Mouse (Mus musculus) midbrain, postnatal 0 days (tissue): Measurements from ENCODE around the gene Trmt1. TPM values are rescaled to one million over a fixed set of nuclear protein-coding genes. Genes with fewer than 3 reads are reported as not detected.

ENCODE experiments used
- ATAC-seq: fragments of 200-750 bp; cut with Nextera tagmentation; 2 replicates; pipeline ENCODE4 v1.8.0; 2017; ENCODE audit warnings: moderate number of reproducible peaks, mild to moderate bottlenecking, moderate TSS enrichment, moderate library complexity; ENCODE audit not compliant: low FRiP score
- DNase-seq: peaks from one replicate; pipeline ENCODE4 v3.0.0-alpha.2; 2015; ENCODE audit warnings: low spot score
- H3K27ac ChIP-seq: fragments of 300-500 bp; sonication (generic); 2 replicates; pipeline ENCODE4 v1.5.1; 2014; ENCODE audit warnings: low read depth, mild to moderate bottlenecking, low read length, mixed read lengths
- H3K27me3 ChIP-seq: fragments of 300-500 bp; sonication (generic); 2 replicates; pipeline ENCODE4 v1.6.1; 2014; ENCODE audit warnings: low read length, control low read depth, mixed read lengths; ENCODE audit not compliant: insufficient read depth
- H3K36me3 ChIP-seq: fragments of 300-500 bp; sonication (generic); 2 replicates; pipeline ENCODE4 v1.6.1; 2014; ENCODE audit warnings: low read length, control low read depth, mixed read lengths; ENCODE audit not compliant: insufficient read depth
- H3K4me1 ChIP-seq: fragments of 300-500 bp; sonication (generic); 2 replicates; pipeline ENCODE4 v1.6.1; 2014; ENCODE audit warnings: mild to moderate bottlenecking, control low read depth, antibody characterized with exemption, low read length, mixed read lengths; ENCODE audit not compliant: insufficient read depth
- H3K4me2 ChIP-seq: fragments of 300-500 bp; sonication (generic); 2 replicates; pipeline ENCODE4 v1.6.1; 2014; ENCODE audit warnings: low read depth, mild to moderate bottlenecking, low read length, mixed read lengths; ENCODE audit not compliant: poor library complexity, severe bottlenecking
- H3K4me3 ChIP-seq: fragments of 300-500 bp; sonication (generic); 2 replicates; pipeline ENCODE4 v1.5.1; 2014; ENCODE audit warnings: low read depth, mild to moderate bottlenecking, low read length, moderate library complexity
- H3K9ac ChIP-seq: fragments of 300-500 bp; sonication (generic); replicated peaks from 2 replicates; pipeline ENCODE4 v1.6.1; 2014; ENCODE audit warnings: mild to moderate bottlenecking, low read length, moderate library complexity, mixed read lengths; ENCODE audit not compliant: poor library complexity, severe bottlenecking
- H3K9me3 ChIP-seq: fragments of 300-500 bp; sonication (generic); 2 replicates; pipeline ENCODE4 v1.6.1; 2016; ENCODE audit warnings: low read length, control low read depth
- CTCF ChIP-seq: IDR thresholded peaks from 2 replicates; pipeline ENCODE4 v1.5.1; 2016; ENCODE audit warnings: antibody characterized with exemption, mild to moderate bottlenecking
- WGBS: fragments of 180-500 bp; shearing (Covaris S2); extraction: QIAGEN DNeasy Blood & Tissue Kit; methylation state at CpG from one replicate; pipeline ENCODE4 v1.1.7; 2014; 5-methylcytosine and 5-hydroxymethylcytosine counted together
- polyA plus RNA-seq: library from polyadenylated mRNA; unstranded; fragments of >200 nt; fragmentation: Nextera tagmentation; extraction: Ambion mirVana; gene quantifications from 2 replicates; pipeline ENCODE4 v1.2.1, GENCODE M21; 2015
- total RNA-seq: library from RNA; depleted of rRNA; stranded (reverse); fragments of >200 nt; gene quantifications from 2 replicates; pipeline ENCODE4 v1.2.3, GENCODE M21; 2014

The Trmt1 gene
- total and polyA plus RNA-seq, 2 experiments from 2014 or later = 74.2 to 99.5 TPM

DNA sequence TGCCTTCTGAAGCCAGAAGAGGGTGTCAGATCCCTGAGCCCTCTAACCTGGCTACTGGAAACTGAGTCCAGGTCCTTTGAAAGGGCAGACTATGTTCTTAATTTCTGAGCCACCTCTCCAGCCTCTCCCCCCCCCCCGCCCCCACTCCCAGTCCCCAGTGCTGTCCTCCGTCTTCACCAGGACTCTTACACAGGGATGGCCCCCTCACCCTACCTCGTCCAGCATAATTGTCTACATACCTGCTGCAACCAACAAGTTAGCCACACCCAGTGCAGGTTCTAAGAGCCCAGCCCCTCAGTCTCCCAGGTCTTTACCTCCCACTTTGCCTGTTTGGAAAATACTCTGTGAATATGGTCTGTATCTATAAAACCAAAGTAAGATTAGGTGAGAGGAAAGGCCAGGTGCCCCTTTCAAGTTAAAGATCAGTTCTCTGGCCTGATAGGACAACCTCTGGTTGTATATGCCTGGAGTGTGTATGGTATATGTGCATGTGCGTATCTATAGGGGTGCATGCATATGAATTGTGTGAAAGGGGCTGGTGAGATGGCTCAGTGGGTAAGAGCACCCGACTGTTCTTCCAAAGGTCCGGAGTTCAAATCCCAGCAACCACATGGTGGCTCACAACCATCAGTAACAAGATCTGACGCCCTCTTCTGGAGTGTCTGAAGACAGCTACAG, 45.4 kb upstream of the Trmt1 start:
- DNase-seq (no peak), ATAC-seq (no peak)
- no peaks in the 10 kb centered on the region for H3K27me3 ChIP-seq
- no peak overlapping the region for H3K4me3 ChIP-seq
- H3K9ac ChIP-seq = no peak overlapping the region
- no peaks in the 10 kb centered on the region for H3K4me1 ChIP-seq
- 0 out of 2 replicates have a peak, but pooled peaks cover 4% of the 10 kb centered on the region for H3K36me3 ChIP-seq
- no peak for TF ChIP-seq CTCF
- no peak overlapping the region for H3K4me2 ChIP-seq
- H3K9me3 ChIP-seq = no peaks in the 10 kb centered on the region
- 71% methylated on average over 6 of the region's 7 CpGs for WGBS
- H3K27ac ChIP-seq = no peak overlapping the region

DNA sequence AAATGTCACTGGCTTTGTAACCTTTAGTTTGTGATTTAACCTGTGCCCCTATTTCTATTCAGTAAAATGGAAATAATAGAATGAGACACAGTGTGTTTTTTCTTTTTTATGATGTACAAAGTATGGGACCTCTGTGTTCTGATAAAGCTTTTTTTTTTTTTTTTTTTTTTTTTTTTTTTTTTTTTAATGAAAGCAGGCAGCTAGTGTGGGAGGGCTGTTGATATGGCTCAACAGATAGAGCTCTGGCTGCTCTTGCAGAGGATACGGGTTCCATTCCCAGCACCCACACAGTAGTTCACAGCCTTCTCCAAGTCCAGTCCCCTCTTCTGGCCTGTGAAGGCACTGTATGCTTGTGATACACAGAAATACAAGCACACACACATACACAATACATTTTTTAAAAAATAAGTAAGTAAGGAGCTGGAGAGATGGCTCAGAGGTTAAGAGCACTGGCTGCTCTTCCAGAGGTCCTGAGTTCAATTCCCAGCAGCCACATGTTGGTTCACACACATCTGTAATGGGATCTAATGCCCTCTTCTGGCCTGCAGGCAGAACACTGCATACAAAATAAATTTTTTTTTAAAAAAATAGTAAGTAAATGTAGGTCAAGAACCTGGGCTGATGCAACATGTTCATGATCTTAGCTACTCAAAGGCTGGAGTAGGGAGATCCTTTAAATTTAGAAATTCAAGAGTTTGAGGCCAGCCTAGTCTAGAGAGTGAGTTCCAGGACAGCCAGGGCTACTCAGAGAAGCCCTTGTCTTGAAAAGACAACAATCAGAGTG, 44.3 kb upstream of the Trmt1 start:
- DNase-seq (no peak), ATAC-seq (no peak)
- H3K4me1 ChIP-seq = no peaks in the 10 kb centered on the region
- WGBS = 83% methylated on average over 1 of the region's 1 CpGs
- no peaks in the 10 kb centered on the region for H3K27me3 ChIP-seq
- peak; percentile 27; the same call in 1 of the 2 replicates for TF ChIP-seq CTCF
- no peak overlapping the region for H3K27ac ChIP-seq
- H3K9ac ChIP-seq = no peak overlapping the region
- no peak overlapping the region for H3K4me2 ChIP-seq
- H3K4me3 ChIP-seq = no peak overlapping the region
- no peaks in the 10 kb centered on the region for H3K36me3 ChIP-seq
- H3K9me3 ChIP-seq = no peaks in the 10 kb centered on the region

DNA sequence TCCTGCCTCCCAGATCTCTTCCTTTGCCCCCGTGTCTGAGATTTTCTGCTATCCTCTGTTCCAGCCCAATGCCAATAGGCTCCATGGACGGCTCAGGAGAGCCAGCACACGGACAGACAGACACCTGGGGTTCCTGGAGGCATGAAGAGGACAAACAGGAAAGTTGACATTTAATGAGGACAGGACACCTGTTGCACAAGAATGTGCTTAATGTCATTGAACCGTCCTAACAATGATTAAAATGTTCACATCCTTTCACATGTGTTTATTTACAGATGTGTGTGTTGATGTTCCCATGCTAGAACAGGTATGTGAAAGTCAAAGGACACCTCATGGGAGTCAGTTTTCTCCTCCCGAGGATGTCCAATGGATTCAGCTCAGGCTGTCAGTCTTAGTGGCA, 43.1 kb upstream of the Trmt1 start:
- Histone ChIP-seq H3K27ac (no peak overlapping the region), H3K36me3 (no peaks in the 10 kb centered on the region), H3K4me3 (no peak overlapping the region), H3K9ac (no peak overlapping the region), H3K9me3 (no peaks in the 10 kb centered on the region), H3K4me2 (no peak overlapping the region), H3K4me1 (no peaks in the 10 kb centered on the region), H3K27me3 (no peaks in the 10 kb centered on the region)
- no peak for ATAC-seq
- WGBS = 73% methylated on average over 5 of the region's 5 CpGs
- no peak for DNase-seq
- TF ChIP-seq CTCF = no peak

DNA sequence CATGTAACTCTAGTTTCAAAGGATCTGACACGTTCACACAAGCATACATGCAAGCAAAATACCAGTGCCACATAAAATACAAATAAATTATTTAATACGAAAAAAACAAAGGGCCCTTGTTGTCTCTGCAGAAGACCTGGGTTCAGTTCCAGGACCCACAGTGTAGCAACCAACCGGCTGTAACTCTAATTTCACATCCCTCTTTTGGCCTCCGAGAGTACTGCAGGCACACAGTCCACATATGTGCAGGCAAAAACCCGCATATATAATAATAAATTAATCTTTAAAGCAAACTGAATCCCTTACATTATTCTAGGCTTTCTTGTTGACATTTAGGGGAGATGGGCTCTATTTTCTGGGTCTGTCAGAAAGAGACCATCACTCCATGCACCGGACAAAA, 39.3 kb upstream of the Trmt1 start:
- peak; percentile 42 for TF ChIP-seq CTCF
- Histone ChIP-seq H3K36me3 (no peaks in the 10 kb centered on the region), H3K9ac (no peak overlapping the region), H3K27me3 (no peaks in the 10 kb centered on the region), H3K4me2 (no peak overlapping the region), H3K27ac (no peak overlapping the region), H3K4me3 (no peak overlapping the region), H3K9me3 (no peaks in the 10 kb centered on the region), H3K4me1 (no peaks in the 10 kb centered on the region)
- ATAC-seq (no peak), DNase-seq (no peak)
- 53% methylated on average over 6 of the region's 6 CpGs for WGBS

DNA sequence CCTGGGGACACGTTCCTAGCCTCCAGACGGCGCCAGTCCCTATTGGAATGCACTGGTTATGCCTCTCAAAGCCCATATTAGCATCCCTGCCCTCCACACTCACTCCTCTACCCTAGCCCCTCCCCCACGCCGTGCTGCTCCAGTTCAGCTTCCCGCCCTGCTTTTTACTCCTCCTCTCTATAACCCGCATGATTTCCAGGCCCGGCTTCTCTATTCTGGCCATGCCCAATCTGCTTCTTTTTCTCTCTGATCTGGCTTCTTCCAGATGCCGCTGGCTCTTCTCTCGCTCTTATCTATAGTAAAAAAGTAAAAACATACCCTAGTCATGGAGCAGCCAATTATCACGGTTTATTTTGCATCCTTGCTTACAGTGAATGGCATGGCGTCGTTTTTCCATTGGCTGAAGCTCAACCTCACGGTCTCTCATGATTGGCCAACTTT, 38.6 kb upstream of the Trmt1 start:
- no peaks in the 10 kb centered on the region for H3K4me1 ChIP-seq
- no peaks in the 10 kb centered on the region for H3K9me3 ChIP-seq
- 1% methylated on average over 14 of the region's 14 CpGs for WGBS
- no peak overlapping the region for H3K27ac ChIP-seq
- no peaks in the 10 kb centered on the region for H3K36me3 ChIP-seq
- peak overlapping the region; percentile 47 for H3K4me2 ChIP-seq
- H3K9ac ChIP-seq = no peak overlapping the region; the same call in 1 of the 2 replicates
- no peak for TF ChIP-seq CTCF
- H3K27me3 ChIP-seq = no peaks in the 10 kb centered on the region
- ATAC-seq = peak; percentile 51; the same call in 1 of the 2 replicates
- peak overlapping the region; percentile 16; the same call in 1 of the 2 replicates for H3K4me3 ChIP-seq
- DNase-seq = peak; percentile 31

DNA sequence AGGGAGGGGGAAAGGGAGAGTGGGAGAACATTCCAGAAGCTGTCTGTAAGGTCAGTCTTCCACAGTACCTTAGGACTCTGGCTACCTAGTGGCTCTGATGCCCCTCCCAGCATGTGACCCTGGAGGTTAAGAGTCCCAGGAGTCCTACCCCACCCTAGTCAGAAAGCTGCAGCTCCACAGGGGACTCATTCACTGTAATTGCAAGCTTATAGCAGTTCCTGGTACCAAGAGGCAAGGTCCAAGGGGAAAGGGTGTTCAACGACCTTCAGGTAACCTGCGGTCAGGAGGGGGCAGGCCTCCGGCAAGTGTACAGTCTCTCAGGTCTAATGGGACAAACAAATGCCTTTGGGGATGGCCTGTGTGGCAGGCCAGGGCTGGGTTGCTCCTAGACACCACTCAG, 35.9 kb upstream of the Trmt1 start:
- no peak overlapping the region for H3K27ac ChIP-seq
- no peak overlapping the region for H3K4me2 ChIP-seq
- no peak overlapping the region for H3K9ac ChIP-seq
- H3K36me3 ChIP-seq = no peaks in the 10 kb centered on the region
- no peak for TF ChIP-seq CTCF
- DNase-seq (no peak), ATAC-seq (no peak)
- H3K27me3 ChIP-seq = no peaks in the 10 kb centered on the region
- no peaks in the 10 kb centered on the region for H3K9me3 ChIP-seq
- no peak overlapping the region for H3K4me3 ChIP-seq
- no peaks in the 10 kb centered on the region for H3K4me1 ChIP-seq
- WGBS = 42% methylated on average over 3 of the region's 3 CpGs
